Mouse (Mus musculus) olfactory bulb, adult 2 months (tissue): ENCODE measurements around the gene Upp2.

ENCODE experiments used
- CTCF ChIP-seq: fragments of 200-500 bp; IDR thresholded peaks from 2 replicates; pipeline ENCODE4 v1.5.1; 2012; ENCODE audit warnings: low read depth, mild to moderate bottlenecking, low read length, moderate library complexity; ENCODE audit not compliant: insufficient read depth
- POLR2A ChIP-seq: fragments of 200-500 bp; IDR thresholded peaks from 2 replicates; pipeline ENCODE4 v1.6.1; 2012; ENCODE audit warnings: mild to moderate bottlenecking, low read depth, low read length, moderate library complexity; ENCODE audit not compliant: insufficient read depth

DNA sequence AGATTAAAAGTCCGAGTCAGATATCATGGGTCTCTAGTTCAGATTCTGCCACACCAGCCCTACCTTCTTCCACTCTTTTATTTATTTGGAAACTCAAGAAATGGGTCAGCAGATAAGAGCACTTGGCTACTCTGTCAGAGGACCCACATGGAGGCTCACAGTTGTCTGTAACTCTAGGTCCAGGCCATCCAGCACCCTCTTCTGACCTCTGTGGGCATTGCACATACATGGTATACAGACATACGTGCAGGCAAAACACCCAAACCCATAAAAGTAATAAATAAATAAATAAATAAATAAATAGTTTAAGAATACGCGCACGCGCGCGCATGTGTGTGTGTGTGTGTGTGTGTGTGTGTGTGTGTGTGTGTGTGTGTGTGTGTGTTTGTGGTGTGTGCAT, 47.8 kb downstream of the Upp2 start:
- no peak for TF ChIP-seq CTCF
- TF ChIP-seq POLR2A, result no peak
